Mouse (Mus musculus): Measurements from ENCODE around the gene Kdm6b. TPM values are rescaled to one million over a fixed set of nuclear protein-coding genes. Genes with fewer than 3 reads are reported as not detected.

Gene Kdm6b
- polyA plus RNA-seq, 1 experiment: 7.5 TPM

DNA sequence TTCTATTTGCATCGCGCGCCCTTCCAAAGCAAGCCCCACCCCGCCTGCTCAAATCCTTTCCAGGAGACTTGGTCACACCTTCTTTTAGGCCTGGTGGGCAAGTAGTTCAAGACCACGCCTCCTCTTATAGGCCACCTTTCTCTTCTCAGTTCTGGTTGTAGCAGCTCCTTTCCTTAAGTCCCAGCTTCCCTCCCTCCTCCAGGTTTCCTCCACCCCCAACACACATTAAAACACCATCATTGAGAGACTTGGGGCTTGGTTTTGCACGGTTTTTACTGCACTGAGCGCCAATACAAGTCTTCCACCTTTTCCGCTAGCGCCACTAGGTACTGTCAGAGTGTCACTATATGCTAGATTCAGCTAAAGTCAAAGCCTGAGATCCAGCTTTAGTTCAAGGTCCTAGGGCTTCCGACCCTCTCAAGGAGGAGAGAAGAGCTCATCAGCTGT is 7.1 kb upstream of the Kdm6b start:
- DNase-seq (ENCODE audit: low read depth, low spot score): no peak
- 24% methylated on average over 10 of the region's 10 CpGs for WGBS

DNA sequence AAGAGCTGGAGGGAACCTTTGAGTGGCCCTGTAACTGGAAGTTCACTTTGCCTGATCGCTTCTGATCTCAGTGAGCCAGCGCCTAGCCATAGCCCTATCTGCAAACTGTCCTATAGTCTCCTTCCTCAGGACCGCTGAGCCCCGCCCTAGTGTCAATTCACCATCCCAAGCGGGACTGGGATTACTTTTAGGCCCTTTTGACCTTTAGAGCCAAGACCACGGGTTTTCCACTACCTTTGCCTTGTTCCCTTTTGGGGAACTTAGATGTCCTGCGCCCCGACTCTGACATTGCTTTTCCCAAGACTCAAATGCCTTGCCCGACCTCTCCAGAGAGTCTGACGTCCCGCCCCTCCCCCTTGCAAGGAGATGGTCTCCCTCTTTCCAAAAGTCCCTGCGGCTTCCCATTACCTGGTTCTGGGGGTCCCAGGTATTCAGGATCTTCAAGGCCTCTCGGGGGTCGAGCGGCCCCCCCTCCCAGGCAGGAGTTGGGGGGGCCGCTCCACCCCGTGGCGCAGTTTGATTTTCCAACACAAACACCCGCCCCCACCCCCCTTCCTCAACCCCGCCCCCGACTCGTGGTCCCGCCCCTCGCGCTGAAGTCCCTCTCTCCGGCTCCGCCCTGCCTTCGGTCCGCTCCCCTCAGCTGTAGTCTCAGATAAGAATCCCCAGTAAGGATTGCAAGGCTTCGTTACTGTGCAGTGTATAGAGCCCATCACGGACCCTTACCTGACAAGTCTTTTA is 6.5 kb upstream of the Kdm6b start:
- no peak for DNase-seq (ENCODE audit: low read depth, low spot score)
- WGBS: 1% methylated on average over 31 of the region's 31 CpGs

DNA sequence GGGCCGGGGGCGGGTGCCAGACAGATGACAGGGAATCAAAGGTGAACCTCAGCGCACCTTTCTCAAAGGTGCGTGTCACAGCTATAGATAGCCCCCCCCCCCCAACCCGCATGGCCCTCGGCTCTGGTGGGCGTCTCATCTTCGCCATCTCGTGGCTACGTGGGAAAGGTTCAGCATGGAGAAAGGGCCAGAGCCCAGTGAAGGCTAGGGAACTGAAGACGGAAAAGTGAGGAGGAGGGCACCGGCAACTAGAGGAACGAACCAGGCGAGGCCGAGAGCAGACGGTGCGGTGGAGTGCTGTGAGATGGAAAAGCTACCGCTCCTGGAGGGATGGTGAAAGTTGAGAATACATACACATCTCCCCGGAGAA is 6.0 kb upstream of the Kdm6b start:
- under 1% methylated on average over 19 of the region's 19 CpGs for WGBS
- no peak for DNase-seq (ENCODE audit: low read depth, low spot score)

DNA sequence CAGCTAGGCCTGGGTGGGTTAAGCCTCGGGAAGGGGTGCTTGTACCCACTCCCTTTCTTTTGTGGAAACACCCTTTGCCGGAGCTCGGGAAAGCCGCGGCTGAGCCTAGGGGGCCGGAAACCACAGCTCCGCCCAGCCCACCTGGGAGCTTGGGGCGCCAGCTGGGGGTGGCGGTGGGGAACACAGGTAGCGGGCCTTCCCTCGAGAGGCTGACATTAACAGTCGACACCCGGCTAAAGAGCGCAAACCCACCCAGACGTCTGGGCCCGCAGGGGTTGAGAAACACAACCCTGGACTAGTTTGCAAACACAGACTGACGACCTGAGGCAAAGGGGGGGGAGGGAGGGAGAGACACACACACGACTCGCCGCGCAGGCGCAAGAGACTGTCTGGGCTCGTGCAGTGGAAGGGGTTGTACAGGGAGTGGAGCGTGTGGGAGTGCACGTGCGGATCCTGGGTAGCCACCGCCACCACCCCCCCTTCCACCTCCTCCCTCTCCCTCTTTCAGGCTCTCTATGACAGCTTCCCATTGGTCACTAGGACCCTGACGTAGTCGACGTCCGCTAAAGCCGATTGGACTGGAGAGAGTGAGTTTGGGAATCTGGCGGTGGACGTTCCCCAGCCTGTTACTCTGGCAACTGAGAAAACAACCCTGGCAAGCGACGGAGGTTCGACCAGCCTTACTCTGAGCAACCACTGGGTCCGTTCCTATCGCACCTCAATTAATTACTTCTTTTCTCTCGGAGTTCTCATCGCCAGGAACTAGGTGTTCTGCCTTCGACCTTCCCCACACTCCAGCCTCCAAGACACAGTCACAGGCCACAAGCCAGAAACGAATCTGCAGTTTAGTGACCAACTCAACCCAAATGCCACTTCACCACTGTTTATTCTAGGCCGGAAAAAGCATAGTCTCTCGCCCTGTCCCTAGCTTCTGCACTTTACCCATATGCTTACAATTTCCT is 5.3 kb upstream of the Kdm6b start:
- WGBS: under 1% methylated on average over 42 of the region's 45 CpGs
- peak; percentile 99 for DNase-seq (ENCODE audit: low read depth, low spot score)

DNA sequence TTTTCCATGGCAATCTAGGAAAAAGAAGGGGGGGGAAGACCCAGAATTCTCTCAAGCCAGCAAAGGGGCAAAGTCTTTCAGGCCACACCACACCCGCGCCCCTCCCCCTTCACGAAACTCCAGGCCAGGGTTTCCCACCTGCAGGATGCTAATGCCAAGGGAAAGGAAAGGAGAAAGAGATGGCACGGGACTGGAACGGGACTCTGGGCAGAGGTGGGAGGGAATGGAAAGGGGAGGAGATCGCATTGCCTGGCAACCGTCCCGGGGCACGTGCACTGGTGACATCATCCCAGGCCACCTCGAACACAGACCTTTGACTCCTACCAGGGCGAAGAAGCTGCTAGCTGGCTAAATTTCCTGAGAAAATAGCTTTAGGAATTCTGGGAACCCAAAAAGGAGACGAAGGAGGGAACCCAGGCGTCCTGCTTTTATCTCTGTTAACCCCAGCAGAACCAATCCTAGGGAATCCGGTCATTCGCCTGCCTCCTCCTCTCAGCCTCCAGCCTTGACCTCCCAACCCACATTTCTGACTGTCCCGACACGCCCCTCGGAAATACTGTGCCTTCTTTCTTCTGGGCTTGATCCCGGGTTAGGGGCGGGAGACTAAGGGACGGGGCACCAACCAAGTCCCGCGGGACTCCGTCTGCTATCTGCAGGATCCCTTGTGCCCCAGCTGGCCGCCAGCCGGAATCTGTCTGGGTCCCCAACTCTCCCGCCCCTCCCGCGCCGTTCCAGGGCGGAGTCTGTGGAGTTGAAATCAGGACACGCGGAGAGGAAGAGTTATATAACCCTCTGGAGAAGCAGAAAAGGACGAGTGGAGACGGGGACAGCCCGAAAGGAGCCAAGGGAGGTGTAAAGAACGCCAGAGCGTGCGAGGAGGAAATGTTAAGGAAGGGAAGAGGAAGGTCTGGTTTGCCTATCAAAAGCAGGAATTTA is 4.2 kb upstream of the Kdm6b start:
- WGBS: under 1% methylated on average over 39 of the region's 39 CpGs
- peak; percentile 96 for DNase-seq (ENCODE audit: low read depth, low spot score)

DNA sequence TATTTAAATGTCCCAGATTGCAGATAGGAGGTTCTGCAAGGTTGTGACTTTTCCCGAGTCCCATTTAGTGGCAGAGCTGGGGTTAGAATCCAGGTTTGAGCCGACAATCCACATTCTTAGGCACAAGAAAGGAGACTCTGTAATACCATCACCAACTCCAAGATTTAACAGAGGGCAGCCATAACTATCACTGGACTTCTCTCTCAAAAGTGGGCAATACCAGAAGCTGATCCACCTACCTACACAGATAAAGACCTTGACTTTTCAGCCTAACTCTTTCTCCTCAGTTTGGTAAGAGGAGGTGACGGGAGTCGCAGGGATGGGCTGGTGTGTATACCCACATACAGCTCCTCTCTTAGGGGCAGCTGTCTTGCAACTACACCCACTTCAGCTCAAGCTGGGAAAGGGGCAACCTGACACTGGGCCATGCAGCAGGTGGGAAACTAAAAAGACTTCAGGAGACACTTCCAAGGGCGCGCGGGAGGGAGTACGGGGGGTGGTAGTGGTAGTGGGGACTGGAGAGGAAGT is 3.5 kb upstream of the Kdm6b start:
- no peak for DNase-seq (ENCODE audit: low read depth, low spot score)
- 8% methylated on average over 8 of the region's 8 CpGs for WGBS

DNA sequence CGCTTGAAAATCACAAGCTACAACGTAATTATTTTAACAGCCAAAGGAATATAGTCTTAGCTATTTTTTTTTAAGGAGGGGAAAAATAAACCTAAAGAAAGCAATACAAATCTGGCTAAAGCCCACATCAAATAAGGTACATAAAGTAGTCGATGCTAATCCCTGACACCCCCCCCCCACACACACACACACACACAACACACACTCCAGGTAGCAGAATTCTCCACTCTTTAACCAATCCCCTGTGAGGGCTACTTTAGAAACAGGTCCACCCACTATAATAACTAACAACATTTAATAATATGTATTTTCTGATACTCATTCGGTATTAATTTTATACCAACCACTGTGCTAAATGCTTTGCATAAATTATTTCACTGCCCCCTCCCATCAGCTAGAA is 3.0 kb upstream of the Kdm6b start:
- 2% methylated on average over 4 of the region's 4 CpGs for WGBS
- no peak for DNase-seq (ENCODE audit: low read depth, low spot score)

DNA sequence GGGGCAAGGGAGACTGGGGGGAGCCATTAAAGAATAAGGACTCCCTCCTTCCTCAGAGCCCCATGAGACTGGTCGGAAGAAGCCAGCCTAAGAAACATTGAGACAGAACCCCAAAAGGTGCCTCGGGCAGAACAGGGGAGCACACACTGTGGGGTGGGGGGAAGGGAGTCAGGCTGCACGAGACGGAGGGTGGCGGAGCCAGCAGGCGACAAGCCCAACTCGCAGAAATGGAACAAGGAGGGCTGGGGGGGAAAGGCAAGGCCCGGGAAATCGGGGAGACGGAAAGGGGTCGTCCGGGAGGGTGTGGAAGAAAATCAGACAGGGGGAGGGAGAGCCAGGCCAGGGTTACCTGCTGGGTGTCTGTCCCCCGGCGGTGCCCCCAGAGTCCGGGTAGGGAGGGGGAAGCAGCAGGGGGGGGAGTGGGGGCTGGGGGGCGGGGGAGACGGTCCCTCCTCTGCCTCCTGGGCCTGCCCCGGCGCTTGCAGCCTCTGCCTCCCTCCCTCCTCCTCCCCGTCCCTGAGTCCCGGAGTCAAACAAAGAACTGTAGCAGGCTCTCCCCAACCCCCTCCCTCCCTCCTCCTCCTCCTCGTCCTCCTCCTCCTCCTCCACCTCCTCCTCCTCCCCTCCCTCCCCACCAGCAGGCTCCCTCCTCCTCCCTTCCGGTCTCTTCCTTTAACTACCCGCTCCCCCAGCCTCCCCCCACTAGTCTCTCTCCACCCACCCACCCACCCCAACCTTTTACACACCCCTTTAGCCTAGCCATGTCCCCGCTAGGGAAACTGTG is 2.4 kb upstream of the Kdm6b start:
- DNase-seq (ENCODE audit: low read depth, low spot score): no peak
- WGBS: 1% methylated on average over 17 of the region's 25 CpGs

DNA sequence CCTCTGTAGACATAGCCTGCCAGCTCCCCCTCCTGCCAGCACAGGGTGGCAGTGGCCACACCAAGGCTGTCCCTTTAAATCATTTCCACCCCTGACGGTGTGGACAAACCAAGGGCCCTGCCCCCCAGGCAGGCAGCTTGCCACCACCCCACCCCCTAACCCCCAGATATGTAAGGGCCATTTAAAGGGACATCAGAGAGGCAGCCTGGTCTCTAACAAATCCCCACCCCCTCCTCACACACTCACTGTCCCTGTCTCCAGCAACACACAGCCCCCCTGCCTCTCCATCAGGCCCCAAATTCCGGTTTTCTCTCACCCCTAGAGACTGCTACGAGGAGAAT is 1.8 kb upstream of the Kdm6b start:
- no peak for DNase-seq (ENCODE audit: low read depth, low spot score)
- WGBS: 1% methylated on average over 3 of the region's 3 CpGs

DNA sequence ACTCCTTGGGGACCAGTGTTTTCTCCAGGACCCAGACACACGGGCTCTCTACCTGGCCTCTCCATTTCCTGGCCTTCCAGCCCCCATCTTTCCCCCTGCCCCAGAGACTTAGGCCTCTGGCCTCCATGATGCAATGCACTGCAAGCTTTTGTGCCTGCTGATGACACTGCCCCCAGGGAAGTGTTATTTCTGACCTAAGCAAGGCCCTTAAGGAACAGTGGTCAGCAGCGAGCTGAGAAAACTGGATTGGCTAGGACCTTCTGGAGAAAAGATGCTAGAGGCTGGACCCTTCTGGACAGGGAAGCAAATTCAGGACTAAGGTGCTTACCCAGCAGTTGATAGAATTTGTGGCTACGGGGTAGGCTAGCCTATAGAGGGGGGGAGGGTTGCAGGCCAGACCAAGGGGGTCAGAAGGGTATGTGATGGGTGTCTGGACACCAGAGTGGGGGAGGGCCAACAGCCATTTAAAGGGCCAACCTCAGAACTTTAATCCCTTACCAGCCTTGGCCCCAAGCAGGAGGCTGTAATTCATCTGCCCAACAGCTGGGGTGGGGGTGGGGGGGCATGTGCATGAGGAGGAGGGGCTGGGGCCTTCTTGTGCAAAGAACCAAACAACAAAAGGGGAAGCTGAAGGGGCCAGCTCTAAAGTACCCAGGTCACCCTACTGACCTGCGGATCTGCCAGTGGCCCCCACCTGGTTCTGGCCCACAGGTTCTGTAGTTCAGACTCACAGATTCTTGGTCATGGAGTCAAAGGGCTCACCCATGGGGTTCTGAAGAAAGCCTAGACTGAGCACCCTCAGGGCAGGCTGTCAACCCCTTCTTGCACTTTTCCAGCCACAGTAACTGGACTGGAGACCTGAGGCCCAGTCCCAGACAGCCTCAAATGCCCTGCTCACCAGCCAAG is 1.2 kb upstream of the Kdm6b start:
- DNase-seq (ENCODE audit: low read depth, low spot score): no peak
- 22% methylated on average over 4 of the region's 4 CpGs for WGBS

DNA sequence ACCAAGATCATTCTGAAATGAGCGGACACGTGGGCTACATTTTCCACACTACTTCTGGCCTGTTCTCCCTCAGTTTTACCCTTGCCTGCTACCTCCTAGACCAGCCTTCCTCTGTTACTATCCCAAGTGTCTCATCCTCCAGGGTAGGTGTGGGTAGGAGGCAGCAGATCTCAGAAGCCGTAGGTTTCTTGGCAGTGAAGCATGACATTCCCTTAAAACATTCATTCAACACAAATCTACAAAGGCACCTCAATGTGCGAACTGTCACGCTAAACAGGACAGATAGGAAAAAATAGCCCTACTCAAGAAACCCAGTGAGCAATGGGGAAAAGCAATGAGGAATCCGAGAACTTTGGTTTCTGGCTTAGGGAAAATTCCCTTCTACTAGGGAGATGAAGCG is 927 bp downstream of the Kdm6b start:
- no peak for DNase-seq (ENCODE audit: low read depth, low spot score)
- WGBS: 75% methylated on average over 7 of the region's 7 CpGs

DNA sequence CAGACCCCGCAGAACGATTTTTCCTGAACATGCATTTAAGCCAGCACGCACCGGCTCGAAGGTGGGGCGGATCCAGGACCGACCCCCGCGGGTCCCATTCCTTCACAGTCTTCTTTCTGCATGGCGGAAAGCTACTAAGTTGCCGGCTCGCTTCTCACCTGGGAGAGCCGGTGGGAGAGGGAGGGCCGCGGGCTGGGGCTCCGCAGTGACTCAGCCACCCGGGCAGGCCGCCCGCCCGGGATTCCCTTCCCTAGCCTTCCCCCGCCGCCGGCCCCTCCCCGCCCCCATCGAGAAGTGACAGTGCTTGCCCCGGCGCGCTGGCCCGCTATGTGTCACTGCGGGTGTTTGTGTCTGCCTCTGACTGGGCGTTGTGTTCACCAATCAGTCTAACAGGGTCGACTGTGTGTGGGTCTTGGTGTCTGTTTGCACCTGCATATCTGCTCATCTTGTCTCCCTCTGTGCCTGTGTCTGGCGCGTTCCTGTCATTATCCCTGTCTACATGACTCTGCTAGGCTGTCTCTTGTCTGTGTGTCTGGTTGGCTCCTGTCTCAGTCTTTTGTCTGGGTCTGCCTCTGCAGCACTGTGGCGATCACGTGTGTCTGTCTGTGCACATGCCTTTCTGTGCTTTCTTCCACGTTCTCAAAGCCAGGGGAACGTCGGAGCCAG is 1.8 kb downstream of the Kdm6b start:
- no peak for DNase-seq (ENCODE audit: low read depth, low spot score)
- WGBS: 1% methylated on average over 39 of the region's 39 CpGs

DNA sequence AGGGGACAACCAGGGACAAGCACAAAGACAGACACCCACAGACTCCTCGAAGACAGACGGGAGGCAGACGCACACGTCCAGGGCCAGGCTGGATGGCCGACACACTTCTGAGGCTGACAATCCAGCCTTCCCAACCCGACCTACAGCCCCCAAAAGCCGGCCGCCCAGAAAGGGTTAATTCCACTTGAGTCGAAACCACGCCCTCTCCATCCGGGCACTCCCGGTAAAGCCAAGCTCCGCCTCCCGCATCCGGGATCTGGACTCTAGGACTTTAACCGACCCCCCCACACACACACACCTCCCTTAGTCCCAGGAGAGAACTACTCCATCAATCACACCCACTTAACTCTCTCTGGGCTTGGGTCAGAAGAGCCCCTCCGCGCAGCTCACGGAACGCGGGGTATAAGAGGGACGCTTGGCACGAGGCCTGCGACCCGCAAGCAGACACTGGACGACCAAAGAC is 2.4 kb downstream of the Kdm6b start:
- WGBS: under 1% methylated on average over 26 of the region's 26 CpGs

DNA sequence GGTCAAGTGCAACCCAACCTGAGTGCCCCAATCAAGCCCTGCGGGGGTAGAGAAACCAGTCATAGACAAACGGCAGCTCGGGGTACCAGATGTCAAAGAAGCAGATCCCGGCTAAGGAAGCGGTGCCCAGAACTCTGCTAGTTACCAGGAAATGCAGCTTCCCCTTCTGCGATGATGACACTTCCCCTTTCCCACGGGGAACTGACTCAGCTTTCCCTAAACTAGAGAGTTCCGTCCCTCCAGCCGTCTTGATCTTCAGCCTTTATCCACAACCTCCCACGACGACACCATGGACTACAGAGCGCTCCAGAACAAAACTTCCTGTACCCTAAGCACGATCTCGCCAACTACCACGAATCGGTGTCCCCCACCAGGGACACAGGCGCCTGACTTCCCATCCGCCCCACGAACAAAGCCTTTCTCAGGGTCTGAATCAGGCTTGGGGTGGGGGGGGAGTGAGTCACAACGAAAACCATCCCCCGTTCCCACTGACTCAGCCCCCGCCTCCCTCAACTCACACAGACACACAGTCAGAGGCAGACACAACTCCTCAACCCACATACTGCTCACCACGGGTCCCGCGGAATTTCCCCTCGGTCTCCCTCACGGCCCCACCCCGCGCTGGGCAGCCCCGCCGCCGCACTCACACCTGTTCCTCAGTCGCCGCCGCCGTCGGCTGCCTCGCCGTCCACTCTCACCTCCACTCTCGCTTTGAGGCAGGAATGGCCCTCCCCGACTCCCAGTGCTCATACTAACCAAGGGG is 3.0 kb downstream of the Kdm6b start:
- no peak for DNase-seq (ENCODE audit: low read depth, low spot score)
- WGBS: 1% methylated on average over 41 of the region's 41 CpGs

More for the DNA sequence above, 2.4 kb downstream of the Kdm6b start:
- DNase-seq (ENCODE audit: low read depth, low spot score): no peak

DNA sequence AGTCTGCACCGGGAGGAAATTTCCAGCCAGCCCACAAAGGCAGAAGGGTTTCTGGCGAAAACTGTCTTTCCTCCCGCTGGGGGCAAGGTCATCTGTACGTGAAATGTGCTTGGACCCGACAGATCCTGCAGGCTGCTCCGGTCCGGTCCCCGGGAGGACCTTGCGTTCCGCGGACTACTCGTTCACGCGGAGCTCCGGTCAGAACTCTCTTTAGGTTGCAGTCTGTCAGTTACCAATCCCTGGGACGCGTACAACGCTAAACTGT is 3.5 kb downstream of the Kdm6b start:
- under 1% methylated on average over 18 of the region's 18 CpGs for WGBS
- no peak for DNase-seq (ENCODE audit: low read depth, low spot score)

DNA sequence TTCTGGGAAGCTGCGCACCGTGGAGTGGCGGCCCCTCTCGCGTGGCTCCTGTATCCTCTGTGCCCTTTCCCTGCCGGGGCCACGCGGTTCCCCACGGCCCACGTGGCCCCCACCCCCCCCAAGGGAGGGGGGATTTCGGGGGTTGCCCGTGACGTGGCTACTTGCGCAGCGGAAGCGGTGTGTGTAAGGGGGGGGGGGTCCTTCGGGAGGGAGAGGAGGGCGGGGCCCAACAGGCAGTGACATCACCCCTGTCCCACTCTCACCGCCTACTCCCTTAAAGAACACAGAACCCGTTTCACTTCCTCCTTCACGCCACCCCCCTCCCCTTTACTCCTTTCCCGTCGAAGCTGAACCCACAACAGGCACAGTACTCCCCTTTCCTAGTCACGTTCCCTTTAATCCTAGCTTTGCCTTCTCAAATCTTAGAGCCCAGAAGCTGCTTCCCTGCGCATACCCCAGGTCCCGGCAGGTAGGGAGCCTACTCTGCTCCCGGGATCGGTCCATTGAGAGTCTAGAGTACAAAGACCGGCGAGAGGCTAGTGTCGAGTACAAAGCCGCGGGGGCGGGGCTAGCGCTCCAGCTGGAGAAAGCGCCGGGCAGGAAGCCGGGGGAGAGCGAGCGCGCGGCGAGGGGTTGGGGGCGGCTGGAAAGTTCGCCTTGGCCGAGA is 4.0 kb downstream of the Kdm6b start:
- WGBS: 2% methylated on average over 46 of the region's 46 CpGs
- no peak for DNase-seq (ENCODE audit: low read depth, low spot score)

Data from large intestine, adult 2 months (tissue).